Mouse (Mus musculus): ENCODE measurements around the gene Klra7. TPM values are rescaled to one million over a fixed set of nuclear protein-coding genes. Genes with fewer than 3 reads are reported as not detected.
"Not testable (repeated sequence)": the region's sequence is repeated elsewhere in the genome, so short reads cannot be mapped to it uniquely, and the experiment has no call there.

Klra7 gene
- not detected for total RNA-seq (2021)

- intact Hi-C loops (cut with DNase I): no loop called here
These were observed at the start of gene Klra7 for GRCm38 (mm10) chr6:130233222-130233621. Gene Klra7 (minus strand): TSS chr6:130233322.

DNA sequence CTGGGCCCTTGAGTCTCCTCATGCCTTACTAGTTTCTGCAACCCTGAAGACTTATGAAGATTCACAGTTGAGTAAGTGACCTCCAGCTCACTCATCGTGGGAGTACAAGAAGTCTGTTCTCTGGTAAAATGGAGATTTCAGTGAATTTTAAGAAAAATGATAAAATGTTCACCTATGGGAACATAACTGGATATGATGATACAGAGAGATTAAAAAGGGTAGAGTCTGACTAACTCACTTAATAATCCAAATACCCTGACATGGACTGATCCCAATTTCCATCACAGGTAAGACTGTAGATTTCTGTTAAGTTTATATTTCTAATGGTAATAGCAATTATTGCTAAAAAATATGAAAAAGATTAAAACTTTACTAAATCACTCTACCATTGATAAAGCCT lies 48.7 kb upstream of the Klra7 start, which contains the start of gene Klra10:
Gene Klra10, minus strand, starts transcription at position 101 of the 400 bp plus-strand sequence.
- DNase-seq (ENCODE audit: low spot score); intact Hi-C loops (cut with DNase I): not testable (repeated sequence)

More at GRCm38 (mm10) chr6:130233222-130233621, at the start of gene Klra7:
- DNase-seq (ENCODE audit: low spot score): no peak

DNA sequence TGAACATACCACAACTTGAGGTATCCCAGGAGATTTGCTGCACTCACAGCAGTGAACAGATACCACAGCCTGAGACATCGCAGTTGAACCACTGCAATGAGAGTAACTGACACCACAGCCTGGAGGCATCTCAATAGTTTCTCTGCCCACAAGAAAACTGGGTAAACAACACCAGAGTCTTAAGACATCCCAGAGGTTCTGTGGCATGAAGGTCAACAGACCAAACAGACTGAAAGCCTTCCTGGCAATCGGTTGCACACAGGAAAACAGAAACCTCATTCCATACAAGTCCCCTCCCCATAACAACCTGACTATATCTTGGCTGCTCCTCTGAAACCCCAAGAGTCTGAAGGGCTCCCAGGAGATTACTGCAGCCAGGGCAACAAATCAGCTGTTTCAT lies 22.2 kb upstream of the Klra7 start:
- no peak for DNase-seq (ENCODE audit: low spot score)
- intact Hi-C loops (cut with DNase I): loop anchor here (5.0 kb wide), 1 partner anchor 208 kb away; no protein-coding TSS in a partner anchor

- intact Hi-C loops (cut with DNase I): no loop called here
- DNase-seq (ENCODE audit: low spot score): no peak
These were observed 4.4 kb upstream of the Klra7 start for GRCm38 (mm10) chr6:130237536-130237935.

- intact Hi-C loops (cut with DNase I): no loop called here
These were observed 3.5 kb upstream of the Klra7 start for GRCm38 (mm10) chr6:130236635-130237034.

GRCm38 (mm10) chr6:130197453-130197852 lies 35.7 kb downstream of the Klra7 start:
- intact Hi-C loops (cut with DNase I); DNase-seq (ENCODE audit: low spot score): not testable (repeated sequence)

More at GRCm38 (mm10) chr6:130236635-130237034, 3.5 kb upstream of the Klra7 start:
- DNase-seq (ENCODE audit: low spot score): no peak

DNA sequence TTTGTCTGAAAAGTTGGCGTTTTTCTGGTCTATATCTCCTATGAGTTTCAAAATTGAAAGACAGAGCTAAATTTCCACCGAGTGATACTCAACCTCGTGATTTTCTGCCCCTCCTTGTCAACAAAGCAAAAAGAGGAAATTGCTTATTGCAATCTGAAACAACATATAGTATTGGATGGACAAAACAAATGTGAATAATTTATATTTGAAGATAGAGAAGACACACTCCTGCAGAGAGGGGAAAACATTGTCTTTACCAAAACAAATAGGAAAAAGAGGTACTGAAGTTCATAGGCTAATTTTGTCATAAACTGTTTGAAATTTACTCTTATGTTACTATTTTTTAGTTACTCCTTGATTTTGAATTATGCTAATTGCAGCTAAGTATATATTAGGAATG lies 40.1 kb downstream of the Klra7 start, which contains the start of gene Klra9:
Gene Klra9, minus strand, starts transcription at position 101 of the 400 bp plus-strand sequence.
- DNase-seq (ENCODE audit: low spot score); intact Hi-C loops (cut with DNase I): not testable (repeated sequence)

Other genes starting within 250 kb of the Klra7 start
- gene Klra6, start 206.4 kb downstream of the Klra7 start, total RNA-seq (2021): not detected
- gene Klra4, start 166.1 kb downstream of the Klra7 start, total RNA-seq (2021): not detected
- gene Klra8, start 103.4 kb downstream of the Klra7 start, total RNA-seq (2021): under 1 TPM; 0.22 to 0.57 TPM
- 1 to 10 TPM; 1.4 to 2.8 TPM for gene Klra9, start 40.2 kb downstream of the Klra7 start, total RNA-seq (2021)
- gene Klra10, start 48.6 kb upstream of the Klra7 start, total RNA-seq (2021): under 1 TPM in 1 of 2 experiments, not detected in 1; 0.42 TPM
- gene Klra3, start 104.3 kb upstream of the Klra7 start, total RNA-seq (2021): not detected
- gene Klra1, start 153.6 kb upstream of the Klra7 start, total RNA-seq (2021): not detected

Data from heart, postnatal 25 days (tissue).